Mouse (Mus musculus): Measurements from ENCODE around the gene Rabgap1. TPM values are rescaled to one million over a fixed set of nuclear protein-coding genes. Genes with fewer than 3 reads are reported as not detected.

Rabgap1 gene
- 61.6 and 65.0 TPM in 2 replicates for polyA plus RNA-seq (2015; fragmentation: Nextera tagmentation; extraction: Ambion mirVana)

DNA sequence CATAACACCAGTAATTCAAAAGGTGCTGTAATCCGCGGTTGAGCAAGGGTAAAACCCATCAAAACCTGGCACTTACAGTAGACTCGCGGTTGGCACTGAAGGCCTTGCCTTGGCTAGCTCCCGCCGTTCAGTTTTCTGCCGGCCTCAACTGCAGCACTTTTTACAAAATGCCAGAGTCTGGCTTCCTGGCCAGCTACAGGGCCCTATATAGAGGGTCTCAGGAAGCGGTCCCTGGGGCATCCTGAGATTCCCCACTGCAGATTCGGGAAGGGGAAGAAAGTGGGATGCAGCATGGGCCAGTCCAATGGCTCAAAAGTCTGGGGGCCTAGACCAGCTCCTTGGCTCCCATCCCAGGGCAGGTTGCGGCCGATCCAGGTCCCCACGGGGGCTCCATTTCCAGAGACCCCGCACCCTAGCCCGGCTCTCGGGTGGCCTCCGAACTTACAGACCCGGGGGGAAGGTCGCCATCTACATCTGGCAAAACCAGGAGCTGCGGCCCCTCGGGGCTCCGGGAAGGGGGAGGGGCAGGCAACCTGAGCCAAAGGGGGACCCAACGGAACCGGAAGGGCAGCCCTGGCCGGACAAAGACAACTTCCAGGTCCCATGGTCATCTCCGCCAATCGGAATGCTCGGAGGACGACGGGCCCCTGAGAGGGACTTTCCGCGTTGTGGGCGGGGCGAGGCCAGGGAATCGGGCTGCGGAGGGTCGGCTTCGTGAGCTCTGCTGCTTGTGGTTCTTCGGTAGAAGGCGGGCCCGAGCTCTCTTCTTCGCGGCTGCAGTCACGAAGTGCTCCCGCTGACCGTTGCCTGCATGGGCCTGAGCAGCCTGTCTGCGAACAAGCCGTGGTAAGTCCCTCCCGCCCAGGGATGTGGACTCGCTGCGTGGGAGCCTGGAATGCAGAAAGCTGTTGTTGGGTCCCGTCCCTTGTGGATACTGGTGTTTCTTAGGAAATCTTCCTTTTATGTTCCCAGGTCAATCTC is at the start of gene Rabgap1, which contains the start of the genes Zbtb26 and Zbtb6:
Gene Rabgap1 (plus strand): TSS at position 669 of the 981 bp plus-strand sequence.
Gene Zbtb26 (minus strand): TSS at position 525 of the 981 bp plus-strand sequence.
Gene Zbtb6 (minus strand): TSS at position 561 of the 981 bp plus-strand sequence.
- WGBS, result under 1% methylated on average over 51 of the region's 51 CpGs
- Histone ChIP-seq H3K27ac (replicated peaks) (peak within 1 kb of the TSS; percentile 92), H3K4me2 (replicated peaks) (peak within 1 kb of the TSS; percentile 70), H3K4me3 (peak within 1 kb of the TSS; percentile 84), H3K9ac (replicated peaks) (peak within 1 kb of the TSS; percentile 97), H3K27me3 (no peaks in the 10 kb centered on the region), H3K9me3 (no peaks in the 10 kb centered on the region), H3K36me3 (no peaks in the 10 kb centered on the region), H3K4me1 (peaks cover 30% of the 10 kb centered on the region)
- peak; percentile 99 for ATAC-seq (replicated peaks)

DNA sequence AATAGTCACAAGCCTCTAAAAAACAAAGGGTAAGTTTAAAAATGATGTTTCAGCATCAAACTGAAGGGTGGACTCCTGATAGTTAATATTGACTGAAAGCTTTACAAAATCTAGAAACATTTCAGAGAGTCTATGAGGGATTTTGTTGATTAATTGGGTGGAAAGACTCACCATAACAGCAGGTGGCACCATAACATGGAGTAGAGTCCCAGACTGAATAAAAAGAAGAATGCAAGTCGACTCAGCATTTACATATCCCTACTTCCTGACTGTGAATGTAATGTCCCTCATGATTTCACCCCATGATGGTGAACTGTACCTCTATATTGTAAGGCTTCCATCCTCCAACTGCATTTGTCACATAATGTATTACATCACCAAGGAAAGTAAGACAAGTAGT is 47.5 kb upstream of the Rabgap1 start:
- Histone ChIP-seq H3K27me3 (no peaks in the 10 kb centered on the region), H3K4me1 (no peaks in the 10 kb centered on the region), H3K9me3 (no peaks in the 10 kb centered on the region), H3K27ac (replicated peaks) (no peak overlapping the region), H3K4me3 (no peak overlapping the region), H3K4me2 (replicated peaks) (no peak overlapping the region), H3K36me3 (peaks cover 46% of the 10 kb centered on the region), H3K9ac (replicated peaks) (no peak overlapping the region)
- ATAC-seq (replicated peaks), result no peak
- WGBS, result 50% methylated on average over 1 of the region's 1 CpGs

DNA sequence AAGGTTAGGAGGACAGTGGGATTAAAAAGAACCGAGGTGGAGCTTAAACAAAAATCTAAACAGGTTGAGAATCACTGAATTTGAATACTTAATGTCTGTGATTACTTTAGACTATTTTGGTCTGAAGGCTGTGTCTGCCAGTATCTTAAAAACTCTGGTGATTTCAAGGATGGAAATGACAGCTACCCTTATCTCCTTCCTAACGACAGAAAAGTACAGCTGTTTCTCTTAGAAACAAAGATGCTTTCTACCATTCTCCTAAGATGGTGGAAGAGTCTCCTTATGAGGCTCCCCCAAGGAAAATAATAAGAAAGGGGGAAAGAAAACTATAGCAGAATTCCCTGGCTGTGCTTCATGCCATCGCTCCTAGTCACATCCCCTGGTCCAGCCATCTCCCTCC is 21.2 kb upstream of the Rabgap1 start:
- H3K9me3 ChIP-seq, result no peaks in the 10 kb centered on the region
- H3K4me3 ChIP-seq, result peak overlapping the region; percentile 66
- H3K27me3 ChIP-seq, result no peaks in the 10 kb centered on the region
- 4% methylated on average over 3 of the region's 3 CpGs for WGBS
- H3K36me3 ChIP-seq, result peaks cover 5% of the 10 kb centered on the region; the same call in 1 of the 2 replicates
- peaks cover 19% of the 10 kb centered on the region for H3K4me1 ChIP-seq
- H3K4me2 ChIP-seq (replicated peaks), result peak overlapping the region; percentile 51
- no peak for ATAC-seq (replicated peaks)
- peak overlapping the region; percentile 88 for H3K9ac ChIP-seq (replicated peaks)
- peak overlapping the region; percentile 93 for H3K27ac ChIP-seq (replicated peaks)

DNA sequence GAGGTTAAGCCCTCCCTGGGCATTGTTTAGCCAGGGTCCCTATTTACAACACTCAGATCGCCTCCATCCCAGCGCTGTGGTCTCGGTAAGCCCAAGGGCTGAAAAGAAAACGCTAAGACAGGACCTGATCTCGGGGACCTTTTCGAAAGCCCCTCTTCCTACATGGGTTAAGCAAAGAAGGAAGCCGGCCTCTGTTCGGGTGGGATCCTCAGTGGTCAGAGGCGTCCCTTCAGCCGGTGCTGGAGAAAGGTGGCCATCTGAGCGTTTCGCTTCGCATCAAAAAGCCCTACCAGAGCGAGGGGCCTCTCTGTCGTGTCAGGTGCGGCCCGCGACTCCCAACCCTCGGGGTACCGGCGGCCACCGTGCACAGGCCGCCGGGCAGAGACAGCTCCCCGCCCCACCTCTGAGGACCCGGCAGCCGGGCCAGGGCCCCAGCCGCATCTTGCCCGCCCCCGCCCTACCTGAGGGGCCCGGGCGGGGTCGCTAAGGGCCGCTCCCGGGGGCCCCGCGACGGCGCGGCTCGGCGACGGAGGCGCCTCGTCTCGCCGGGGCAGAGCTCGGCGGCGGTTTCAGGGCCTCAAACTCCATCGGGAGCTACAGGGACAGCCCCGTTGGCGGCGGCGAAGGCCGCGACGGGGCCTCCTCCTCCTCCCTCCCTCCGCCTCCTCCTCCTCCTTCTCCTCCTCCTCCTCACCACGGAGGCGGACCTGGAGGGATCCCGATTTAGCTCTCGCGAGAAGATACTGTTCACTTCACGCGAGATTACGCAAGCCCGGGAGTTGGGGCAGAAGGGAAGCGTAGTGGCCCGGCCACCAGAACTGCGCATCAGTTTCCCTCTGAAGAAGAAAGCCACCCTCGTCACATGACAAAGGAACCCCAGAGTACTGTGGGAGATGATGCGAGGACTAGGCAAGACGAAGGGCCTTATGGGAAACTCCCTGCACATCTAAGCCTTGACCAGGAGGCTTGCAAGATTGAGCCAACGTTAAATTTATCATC is 20.5 kb upstream of the Rabgap1 start, which contains the start of gene Rc3h2:
Gene Rc3h2 (minus strand): TSS at position 598 of the 999 bp plus-strand sequence.
- H3K9ac ChIP-seq (replicated peaks), result peak within 1 kb of the TSS; percentile 88
- peaks cover 6% of the 10 kb centered on the region; the same call in 1 of the 2 replicates for H3K36me3 ChIP-seq
- under 1% methylated on average over 69 of the region's 75 CpGs for WGBS
- H3K4me3 ChIP-seq, result peak within 1 kb of the TSS; percentile 66
- peak; percentile 99 for ATAC-seq (replicated peaks)
- no peaks in the 10 kb centered on the region for H3K9me3 ChIP-seq
- H3K27ac ChIP-seq (replicated peaks), result peak within 1 kb of the TSS; percentile 93
- peak within 1 kb of the TSS; percentile 51 for H3K4me2 ChIP-seq (replicated peaks)
- peaks cover 19% of the 10 kb centered on the region for H3K4me1 ChIP-seq
- no peaks in the 10 kb centered on the region for H3K27me3 ChIP-seq

DNA sequence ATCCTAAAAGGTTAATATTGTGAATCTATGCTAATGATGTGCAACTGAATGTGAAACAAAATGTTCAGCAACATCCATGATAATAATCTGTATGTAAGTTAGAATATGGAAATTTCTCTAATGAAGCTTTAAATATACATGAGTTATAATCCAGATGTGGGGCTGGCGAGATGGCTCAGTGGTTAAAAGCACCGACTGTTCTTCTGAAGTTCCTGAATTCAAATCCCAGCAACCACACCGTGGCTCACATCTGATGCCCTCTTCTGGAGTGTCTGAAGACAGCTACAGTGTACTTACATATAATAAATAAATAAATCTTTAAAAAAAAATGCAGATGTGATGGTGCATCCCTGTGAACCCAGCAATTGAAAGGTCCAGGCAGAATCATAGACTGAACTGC is 19.4 kb upstream of the Rabgap1 start:
- Histone ChIP-seq H3K36me3 (peaks cover 12% of the 10 kb centered on the region; the same call in 1 of the 2 replicates), H3K9ac (replicated peaks) (no peak overlapping the region), H3K9me3 (no peaks in the 10 kb centered on the region), H3K4me1 (peaks cover 19% of the 10 kb centered on the region), H3K4me3 (no peak overlapping the region), H3K27ac (replicated peaks) (no peak overlapping the region), H3K4me2 (replicated peaks) (no peak overlapping the region), H3K27me3 (no peaks in the 10 kb centered on the region)
- ATAC-seq (replicated peaks), result no peak
- 53% methylated on average over 3 of the region's 3 CpGs for WGBS

DNA sequence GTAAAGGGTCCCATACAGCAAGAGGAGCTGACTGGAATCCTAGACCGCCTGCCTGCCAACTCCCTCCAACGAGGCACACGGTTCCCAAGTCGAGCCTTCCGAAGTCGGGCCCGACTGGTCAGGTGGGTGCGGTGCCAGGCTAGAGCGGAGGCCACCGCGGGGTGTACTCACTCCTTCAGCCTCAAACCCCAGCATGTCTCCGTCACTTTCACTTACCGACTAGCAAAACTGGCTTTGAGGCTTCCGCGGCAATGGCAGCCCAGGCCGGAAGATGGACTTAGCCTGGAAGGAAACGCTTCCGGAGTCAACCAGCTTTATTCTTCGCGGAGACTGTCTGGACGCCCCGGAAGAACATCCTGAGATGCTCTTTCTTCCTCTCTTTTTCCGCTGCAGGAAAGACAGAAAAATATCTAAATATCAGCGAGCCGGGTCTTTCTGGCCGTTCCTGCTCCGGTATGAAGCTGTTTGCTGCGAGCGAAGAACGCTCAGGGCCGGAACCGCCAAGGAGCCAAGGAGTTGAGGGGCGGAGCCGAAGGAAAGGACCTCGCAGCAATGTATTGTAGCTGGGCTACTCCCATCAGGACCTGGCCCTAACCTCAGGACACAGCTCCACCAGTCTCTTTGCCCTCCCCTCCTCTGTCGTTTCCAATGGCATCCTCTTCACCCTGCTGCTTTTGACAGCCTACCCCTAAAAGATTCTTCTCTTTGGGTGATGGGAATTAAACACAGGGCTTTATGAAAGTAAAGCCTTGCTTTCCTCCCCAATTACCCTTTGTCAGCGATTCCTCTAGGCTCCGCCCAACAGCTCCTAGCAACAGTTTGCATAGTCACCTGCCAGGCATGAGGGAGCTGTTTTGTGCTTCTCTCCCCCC is 12.2 kb upstream of the Rabgap1 start:
- no peaks in the 10 kb centered on the region for H3K27me3 ChIP-seq
- H3K4me1 ChIP-seq, result peaks cover 15% of the 10 kb centered on the region
- under 1% methylated on average over 38 of the region's 38 CpGs for WGBS
- peak overlapping the region; percentile 98 for H3K27ac ChIP-seq (replicated peaks)
- peak; percentile 96 for ATAC-seq (replicated peaks)
- peak overlapping the region; percentile 78 for H3K9ac ChIP-seq (replicated peaks)
- H3K9me3 ChIP-seq, result no peaks in the 10 kb centered on the region
- H3K4me2 ChIP-seq (replicated peaks), result peak overlapping the region; percentile 85
- H3K36me3 ChIP-seq, result peaks cover 24% of the 10 kb centered on the region
- peak overlapping the region; percentile 67 for H3K4me3 ChIP-seq

DNA sequence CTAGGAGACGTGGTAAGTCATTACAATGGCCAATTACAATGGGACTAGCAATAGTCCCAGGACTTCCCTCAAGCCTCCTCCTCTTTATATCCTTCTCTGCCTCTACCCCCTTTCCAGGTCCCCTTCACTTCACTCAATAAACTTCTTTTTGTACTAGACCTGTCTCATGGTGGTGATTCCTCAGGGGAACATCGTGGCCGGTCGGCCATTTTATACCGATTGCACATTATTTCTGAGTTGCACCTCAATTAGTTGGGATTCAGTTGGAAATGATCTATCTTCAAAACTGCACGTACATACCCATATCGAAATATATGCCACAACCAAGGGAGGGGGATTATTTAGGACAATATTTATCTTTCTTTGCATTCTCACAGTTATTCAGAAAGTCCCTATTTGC is 11.5 kb upstream of the Rabgap1 start:
- Histone ChIP-seq H3K36me3 (peaks cover 30% of the 10 kb centered on the region), H3K9me3 (no peaks in the 10 kb centered on the region), H3K9ac (replicated peaks) (peak overlapping the region; percentile 78), H3K4me2 (replicated peaks) (peak overlapping the region; percentile 85), H3K27ac (replicated peaks) (peak overlapping the region; percentile 98), H3K4me1 (peaks cover 15% of the 10 kb centered on the region), H3K4me3 (peak overlapping the region; percentile 67), H3K27me3 (no peaks in the 10 kb centered on the region)
- ATAC-seq (replicated peaks), result peak; percentile 54
- 22% methylated on average over 7 of the region's 7 CpGs for WGBS

DNA sequence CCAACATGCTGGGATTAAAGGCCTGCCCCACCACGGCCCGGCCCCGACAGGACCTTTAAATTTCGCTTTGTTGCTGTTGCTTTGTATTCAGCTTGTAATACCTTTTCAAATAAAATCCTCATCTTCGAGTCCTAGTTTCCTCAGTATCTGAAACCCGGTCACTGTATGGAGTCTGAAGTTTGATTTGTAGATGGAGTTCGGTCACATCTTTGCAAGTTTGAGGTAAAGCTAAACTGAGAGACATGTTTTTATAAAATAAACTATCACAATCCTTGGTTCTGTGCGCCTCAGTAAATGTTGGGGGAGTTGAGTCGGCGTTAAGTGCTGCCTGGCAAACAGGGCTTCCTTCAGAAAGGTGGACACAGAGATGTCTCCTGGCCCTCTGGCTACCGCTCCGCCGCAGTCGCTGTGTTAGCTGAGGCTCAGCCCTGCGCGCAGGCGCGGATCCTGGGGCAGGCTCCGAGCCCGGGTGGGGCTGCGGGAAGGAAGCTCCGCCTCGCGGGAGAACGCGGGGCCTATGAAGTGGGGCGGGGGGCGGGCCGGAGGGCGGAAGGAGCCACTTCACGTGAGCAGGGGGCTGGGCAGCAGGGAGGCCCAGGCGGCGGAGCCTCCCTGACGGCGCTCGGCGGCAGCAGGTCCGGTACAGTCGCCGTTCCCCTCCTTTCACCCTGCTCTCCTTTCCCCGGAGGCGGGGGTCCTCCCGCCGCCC is 8.7 kb downstream of the Rabgap1 start:
- Histone ChIP-seq H3K9me3 (no peaks in the 10 kb centered on the region), H3K27ac (replicated peaks) (peak overlapping the region; percentile 92), H3K4me1 (peaks cover 17% of the 10 kb centered on the region), H3K9ac (replicated peaks) (peak overlapping the region; percentile 98), H3K27me3 (no peaks in the 10 kb centered on the region), H3K4me3 (peak overlapping the region; percentile 94), H3K4me2 (replicated peaks) (peak overlapping the region; percentile 78), H3K36me3 (no peaks in the 10 kb centered on the region)
- peak; percentile 99 for ATAC-seq (replicated peaks)
- 10% methylated on average over 34 of the region's 44 CpGs for WGBS

DNA sequence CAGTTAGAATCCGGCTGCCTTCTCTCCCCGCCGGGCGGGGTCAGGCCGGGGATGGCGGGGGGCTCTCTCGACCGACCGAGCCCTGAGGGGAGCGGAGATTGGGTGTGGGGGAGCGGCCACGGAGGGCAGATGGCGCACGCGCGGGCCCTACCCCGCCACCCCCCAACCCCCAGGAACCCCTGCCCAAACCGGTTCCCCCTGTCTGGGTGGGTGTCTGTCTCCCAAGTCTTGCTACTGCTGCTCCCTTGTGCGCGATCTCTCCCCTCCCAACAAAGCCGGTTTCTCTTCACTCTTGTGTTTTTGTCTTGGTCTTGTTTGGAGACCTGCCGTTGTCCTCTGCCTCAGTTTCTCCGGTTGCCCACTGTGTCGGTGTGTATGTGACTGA is 9.3 kb downstream of the Rabgap1 start:
- Histone ChIP-seq H3K36me3 (no peaks in the 10 kb centered on the region), H3K4me1 (peaks cover 17% of the 10 kb centered on the region), H3K4me2 (replicated peaks) (peak overlapping the region; percentile 78), H3K27me3 (no peaks in the 10 kb centered on the region), H3K4me3 (peak overlapping the region; percentile 94), H3K9ac (replicated peaks) (peak overlapping the region; percentile 98), H3K9me3 (no peaks in the 10 kb centered on the region), H3K27ac (replicated peaks) (peak overlapping the region; percentile 92)
- ATAC-seq (replicated peaks), result peak; percentile 88
- WGBS, result under 1% methylated on average over 21 of the region's 24 CpGs

DNA sequence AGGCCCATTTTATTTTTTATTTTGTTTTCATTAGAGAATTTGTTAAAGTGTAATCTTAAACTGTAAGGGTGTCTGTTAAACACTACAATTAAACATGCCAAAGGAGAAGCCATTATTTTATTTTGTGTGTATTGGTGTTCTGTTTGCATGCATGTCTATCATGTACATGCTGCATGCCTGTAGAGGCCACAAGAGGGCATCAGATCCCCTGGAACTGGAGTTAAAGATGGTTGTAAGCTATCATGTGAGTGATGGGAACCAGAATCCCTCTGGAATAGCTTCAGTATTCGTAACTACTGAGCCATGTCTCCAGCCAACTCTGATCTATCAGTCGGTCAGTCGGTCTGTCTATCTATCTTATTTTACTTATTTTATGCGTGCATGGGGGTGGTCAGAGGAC is 17.6 kb downstream of the Rabgap1 start:
- Histone ChIP-seq H3K4me1 (no peaks in the 10 kb centered on the region), H3K9me3 (no peaks in the 10 kb centered on the region), H3K36me3 (0 out of 2 replicates have a peak, but pooled peaks cover 3% of the 10 kb centered on the region), H3K9ac (replicated peaks) (no peak overlapping the region), H3K27me3 (no peaks in the 10 kb centered on the region), H3K4me2 (replicated peaks) (no peak overlapping the region), H3K4me3 (no peak overlapping the region), H3K27ac (replicated peaks) (no peak overlapping the region)
- WGBS, result 96% methylated on average over 4 of the region's 4 CpGs
- ATAC-seq (replicated peaks), result no peak

All from forebrain, embryonic 15.5 days (tissue).